Mouse (Mus musculus) liver, embryonic 14.5 days (tissue): ENCODE results near the gene Cox14. TPM values are rescaled to one million over a fixed set of nuclear protein-coding genes. Genes with fewer than 3 reads are reported as not detected.
A peak's percentile ranks its signal among the peaks of the same experiment; 100 is the strongest.

ENCODE experiments used
- ATAC-seq: fragments of 200-750 bp; cut with Nextera tagmentation; 2 replicates; pipeline ENCODE4 v1.8.0; 2017; ENCODE audit warnings: moderate number of reproducible peaks, mild to moderate bottlenecking, moderate library complexity; ENCODE audit not compliant: insufficient read depth
- DNase-seq, 3 experiments: peaks; one replicate each; pipeline ENCODE4 v3.0.0-alpha.2; 2012 to 2013; ENCODE audit warnings: low read depth in 3 of 3, low spot score in 3 of 3
- H3K27ac ChIP-seq: fragments of 300-500 bp; sonication (generic); 2 replicates; pipeline ENCODE4 v1.5.1; 2014; ENCODE audit warnings: moderate library complexity, mild to moderate bottlenecking, control low read depth, inconsistent platforms
- H3K27me3 ChIP-seq: fragments of 300-500 bp; sonication (generic); 2 replicates; pipeline ENCODE4 v1.6.1; 2014; ENCODE audit warnings: mild to moderate bottlenecking, low read length, moderate library complexity; ENCODE audit not compliant: control insufficient read depth, insufficient read depth
- H3K36me3 ChIP-seq: fragments of 300-500 bp; sonication (generic); replicated peaks from 2 replicates; pipeline ENCODE4 v1.6.1; 2014; ENCODE audit warnings: low read depth; ENCODE audit not compliant: control insufficient read depth, insufficient read depth
- H3K4me1 ChIP-seq, 2 experiments: fragments of 200-500 bp in 1 of 2; fragments of 300-500 bp in 1 of 2; sonication (generic) in 1 of 2; replicated peaks; 2 replicates each; pipeline ENCODE4 v1.6.1; 2012 to 2014; ENCODE audit warnings: antibody characterized with exemption in 1 of 2, inconsistent platforms in 1 of 2, low read length in 1 of 2; ENCODE audit not compliant: control insufficient read depth in 2 of 2, insufficient read depth in 2 of 2
- H3K4me2 ChIP-seq: fragments of 300-500 bp; sonication (generic); 2 replicates; pipeline ENCODE4 v1.6.1; 2014; ENCODE audit warnings: low read depth, mild to moderate bottlenecking, control low read depth, moderate library complexity
- H3K4me3 ChIP-seq, 2 experiments: fragments of 200-500 bp in 1 of 2; fragments of 300-500 bp in 1 of 2; sonication (generic) in 1 of 2; 2 replicates each; pipeline ENCODE4 v1.5.1; 2012 to 2014; ENCODE audit warnings: low read depth in 2 of 2, low read length in 2 of 2, mild to moderate bottlenecking in 2 of 2, control low read depth in 1 of 2, inconsistent platforms in 1 of 2, moderate library complexity in 1 of 2; ENCODE audit not compliant: insufficient read depth in 1 of 2
- H3K9ac ChIP-seq: fragments of 300-500 bp; sonication (generic); replicated peaks from 2 replicates; pipeline ENCODE4 v1.6.1; 2014; ENCODE audit warnings: mild to moderate bottlenecking, control low read depth, moderate library complexity
- H3K9me3 ChIP-seq: fragments of 300-500 bp; sonication (generic); 2 replicates; pipeline ENCODE4 v1.6.1; 2016; ENCODE audit warnings: low read length, mixed read lengths; ENCODE audit not compliant: control insufficient read depth
- CTCF ChIP-seq: IDR thresholded peaks from 2 replicates; pipeline ENCODE4 v1.5.1; 2016; ENCODE audit warnings: antibody characterized with exemption, low read depth, control low read depth
- EP300 ChIP-seq: IDR thresholded peaks from 2 replicates; pipeline ENCODE4 v1.6.1; 2016; ENCODE audit warnings: antibody characterized with exemption, low read depth
- WGBS: fragments of 180-500 bp; shearing (Covaris S2); extraction: QIAGEN DNeasy Blood & Tissue Kit; methylation state at CpG from one replicate; pipeline ENCODE4 v1.1.7; 2014; ENCODE audit not compliant: insufficient replicate concordance; 5-methylcytosine and 5-hydroxymethylcytosine counted together
- polyA plus RNA-seq, 2 experiments: library from polyadenylated mRNA; depleted of rRNA in 1 of 2; stranded (reverse) in 1 of 2; unstranded in 1 of 2; fragments of >200 nt; fragmentation: Nextera tagmentation in 1 of 2; extraction: Ambion mirVana in 1 of 2; gene quantifications; 2 replicates each; pipeline versions ENCODE4 v1.2.1 to v1.2.3; 2012 to 2014

Gene Cox14
- polyA plus RNA-seq, 2 experiments: 67.6 to 84.9 TPM

- H3K4me3 ChIP-seq: no peak within 1 kb of the TSS
- no peaks in the 10 kb centered on the region for H3K9me3 ChIP-seq
- no peak within 1 kb of the TSS for H3K9ac ChIP-seq
- H3K36me3 ChIP-seq: peaks cover 17% of the 10 kb centered on the region
- 59% methylated on average over 11 of the region's 11 CpGs for WGBS
- TF ChIP-seq EP300 (no peak), CTCF (peak; percentile 92)
- ATAC-seq: no peak
- no peaks in the 10 kb centered on the region for H3K27me3 ChIP-seq
- DNase-seq: peak in 1 of 3 experiments; percentile 55
- H3K4me2 ChIP-seq: no peak within 1 kb of the TSS
- H3K4me1 ChIP-seq: peaks cover 3 to 7% of the 10 kb centered on the region in 2 experiments; a peak in 2 of 4 replicates
- no peak within 1 kb of the TSS for H3K27ac ChIP-seq
Measured at GRCm38 (mm10) chr15:99705440-99706048, 19.9 kb upstream of the Cox14 start, which contains the start of gene Gm17349. Gene Gm17349 (minus strand): TSS chr15:99705490.

GRCm38 (mm10) chr15:99708176-99708575 lies 17.2 kb upstream of the Cox14 start:
- no peak for ATAC-seq
- 88% methylated on average over 13 of the region's 13 CpGs for WGBS
- H3K4me2 ChIP-seq: no peak overlapping the region
- no peak for TF ChIP-seq CTCF
- TF ChIP-seq EP300: no peak
- no peaks in the 10 kb centered on the region for H3K9me3 ChIP-seq
- no peak for DNase-seq
- H3K27ac ChIP-seq: no peak overlapping the region
- no peaks in the 10 kb centered on the region for H3K27me3 ChIP-seq
- H3K4me3 ChIP-seq: no peak overlapping the region
- H3K4me1 ChIP-seq: peaks cover 0 to 5% of the 10 kb centered on the region in 2 experiments; a peak in 1 of 4 replicates
- H3K9ac ChIP-seq: no peak overlapping the region
- H3K36me3 ChIP-seq: peaks cover 19% of the 10 kb centered on the region

GRCm38 (mm10) chr15:99710221-99711190 lies 14.9 kb upstream of the Cox14 start:
- WGBS: 74% methylated on average over 10 of the region's 10 CpGs
- peaks cover 0 to 7% of the 10 kb centered on the region in 2 experiments; a peak in 2 of 4 replicates for H3K4me1 ChIP-seq
- peaks cover 19% of the 10 kb centered on the region for H3K36me3 ChIP-seq
- no peak for TF ChIP-seq EP300
- TF ChIP-seq CTCF: no peak
- no peak overlapping the region for H3K4me2 ChIP-seq
- H3K9ac ChIP-seq: no peak overlapping the region
- ATAC-seq (no peak), DNase-seq (no peak)
- H3K9me3 ChIP-seq: no peaks in the 10 kb centered on the region
- no peak overlapping the region for H3K27ac ChIP-seq
- no peak overlapping the region for H3K4me3 ChIP-seq
- no peaks in the 10 kb centered on the region for H3K27me3 ChIP-seq

GRCm38 (mm10) chr15:99711491-99711890 lies 13.9 kb upstream of the Cox14 start:
- Histone ChIP-seq H3K4me2 (no peak overlapping the region), H3K36me3 (peaks cover 19% of the 10 kb centered on the region), H3K4me3 (no peak overlapping the region), H3K9me3 (no peaks in the 10 kb centered on the region), H3K27me3 (no peaks in the 10 kb centered on the region), H3K9ac (no peak overlapping the region), H3K27ac (no peak overlapping the region), H3K4me1 (peaks cover 0 to 9% of the 10 kb centered on the region in 2 experiments; a peak in 2 of 4 replicates)
- TF ChIP-seq CTCF (no peak), EP300 (no peak)
- ATAC-seq: no peak
- 59% methylated on average over 3 of the region's 3 CpGs for WGBS
- DNase-seq: no peak
